Mouse (Mus musculus) lung, postnatal 0 days (tissue): ENCODE data around the gene Sat2. TPM values are rescaled to one million over a fixed set of nuclear protein-coding genes. Genes with fewer than 3 reads are reported as not detected.

ENCODE experiments used
- ATAC-seq: fragments of 200-750 bp; cut with Nextera tagmentation; 2 replicates; pipeline ENCODE4 v1.8.0; 2017; ENCODE audit warnings: moderate library complexity
- DNase-seq: peaks from one replicate; pipeline ENCODE4 v3.0.0-alpha.2; 2016; ENCODE audit warnings: low spot score
- H3K27ac ChIP-seq: fragments of 300-500 bp; sonication (generic); 2 replicates; pipeline ENCODE4 v1.5.1; 2014; ENCODE audit warnings: antibody characterized with exemption, mild to moderate bottlenecking, low read length, mixed read lengths
- H3K27me3 ChIP-seq: fragments of 300-500 bp; sonication (generic); replicated peaks from 2 replicates; pipeline ENCODE4 v1.6.1; 2014; ENCODE audit warnings: low read length, mixed read lengths; ENCODE audit not compliant: insufficient read depth
- H3K36me3 ChIP-seq: fragments of 300-500 bp; sonication (generic); 2 replicates; pipeline ENCODE4 v1.6.1; 2014; ENCODE audit warnings: low read length, mixed read lengths; ENCODE audit not compliant: insufficient read depth
- H3K4me1 ChIP-seq: fragments of 300-500 bp; sonication (generic); 2 replicates; pipeline ENCODE4 v1.6.1; 2014; ENCODE audit warnings: antibody characterized with exemption, low read depth, low read length, mixed read lengths; ENCODE audit not compliant: insufficient read depth
- H3K4me2 ChIP-seq: fragments of 300-500 bp; sonication (generic); replicated peaks from 2 replicates; pipeline ENCODE4 v1.6.1; 2014; ENCODE audit warnings: low read depth, mild to moderate bottlenecking, low read length, moderate library complexity, mixed read lengths
- H3K4me3 ChIP-seq: fragments of 300-500 bp; sonication (generic); 2 replicates; pipeline ENCODE4 v1.5.1; 2014; ENCODE audit warnings: low read depth, low read length
- H3K9ac ChIP-seq: fragments of 300-500 bp; sonication (generic); replicated peaks from 2 replicates; pipeline ENCODE4 v1.6.1; 2014; ENCODE audit warnings: low read depth, mild to moderate bottlenecking
- H3K9me3 ChIP-seq: fragments of 300-500 bp; sonication (generic); 2 replicates; pipeline ENCODE4 v1.6.1; 2016; ENCODE audit warnings: low read length, mixed read lengths
- CTCF ChIP-seq: IDR thresholded peaks from 2 replicates; pipeline ENCODE4 v1.5.1; 2016; ENCODE audit warnings: antibody characterized with exemption, mild to moderate bottlenecking
- EP300 ChIP-seq: IDR thresholded peaks from 2 replicates; pipeline ENCODE4 v1.6.1; 2016; ENCODE audit warnings: antibody characterized with exemption, mild to moderate bottlenecking, control low read depth
- WGBS: fragments of 180-500 bp; shearing (Covaris S2); extraction: QIAGEN DNeasy Blood & Tissue Kit; methylation state at CpG from one replicate; pipeline ENCODE4 v1.1.7; 2014; 5-methylcytosine and 5-hydroxymethylcytosine counted together
- polyA plus RNA-seq: library from polyadenylated mRNA; unstranded; fragments of >200 nt; fragmentation: Nextera tagmentation; extraction: Ambion mirVana; gene quantifications from 2 replicates; pipeline ENCODE4 v1.2.1, GENCODE M21; 2015

The Sat2 gene
- polyA plus RNA-seq, 1 experiment from 2014 or later, result 16.3 TPM

DNA sequence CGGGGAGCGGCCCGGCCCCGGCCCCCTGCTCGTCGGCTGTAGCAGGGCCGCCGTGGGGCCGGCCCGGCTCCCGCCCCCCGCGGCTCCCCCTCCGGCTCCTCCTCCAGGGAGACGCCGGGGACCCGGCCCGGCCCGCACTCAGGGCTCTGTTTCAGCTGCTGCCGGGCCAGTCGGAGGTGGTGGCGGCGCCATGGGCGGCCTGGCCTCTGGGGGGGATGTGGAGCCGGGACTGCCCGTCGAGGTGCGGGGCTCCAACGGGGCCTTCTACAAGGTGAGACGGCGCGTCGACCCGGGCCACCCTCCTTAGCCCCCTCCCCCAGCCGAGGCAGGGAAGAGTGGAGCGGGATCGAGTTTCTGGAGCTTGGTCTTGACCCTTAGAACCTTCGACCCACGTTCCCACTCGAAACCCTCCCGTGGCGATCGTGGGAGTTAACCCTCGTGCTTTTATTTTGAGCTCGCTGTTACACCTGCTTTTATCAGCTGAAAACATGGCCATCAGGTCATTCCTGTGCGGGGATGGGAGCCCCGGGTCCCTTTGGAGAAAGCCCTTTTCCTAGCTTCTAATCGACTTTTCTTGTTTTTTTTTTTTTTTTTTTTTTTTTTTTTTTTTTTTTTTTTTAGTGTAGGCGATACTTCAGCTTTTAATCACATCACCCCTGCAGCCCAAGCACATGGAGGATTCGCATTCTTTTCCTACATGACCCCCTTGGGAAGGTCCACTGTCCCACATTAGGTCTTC lies 11.5 kb downstream of the Sat2 start:
- no peak for TF ChIP-seq EP300
- no peak; the same call in 1 of the 2 replicates for TF ChIP-seq CTCF
- Histone ChIP-seq H3K9me3 (no peaks in the 10 kb centered on the region), H3K4me3 (peak overlapping the region; percentile 77), H3K36me3 (no peaks in the 10 kb centered on the region), H3K27ac (peak overlapping the region; percentile 96), H3K27me3 (no peaks in the 10 kb centered on the region), H3K4me1 (no peaks in the 10 kb centered on the region; the same call in 1 of the 2 replicates), H3K4me2 (peak overlapping the region; percentile 85), H3K9ac (peak overlapping the region; percentile 88)
- ATAC-seq, result peak; percentile 73
- DNase-seq, result peak; percentile 74
- 2% methylated on average over 39 of the region's 50 CpGs for WGBS

DNA sequence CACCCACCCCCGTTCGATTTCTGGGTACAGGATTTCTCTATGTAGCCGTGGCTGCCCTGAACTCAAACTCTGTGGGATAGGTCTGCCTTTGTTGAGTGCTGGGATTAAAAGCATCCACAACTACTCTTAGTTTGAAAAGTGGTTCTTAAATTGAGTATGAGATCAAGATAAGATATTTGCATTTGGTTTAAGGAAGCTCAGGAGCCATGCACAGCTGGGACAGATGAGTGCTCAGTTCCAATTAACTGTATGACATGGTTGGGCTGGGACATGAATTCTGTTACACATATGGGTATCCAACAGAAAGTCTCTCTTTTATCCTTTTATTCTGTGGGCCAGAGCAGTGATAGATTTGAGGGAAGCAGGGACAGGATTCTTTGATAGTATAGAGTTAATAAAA lies 13.6 kb downstream of the Sat2 start:
- WGBS, result 49% methylated on average over 3 of the region's 3 CpGs
- TF ChIP-seq EP300 (no peak), CTCF (no peak)
- H3K9me3 ChIP-seq, result no peaks in the 10 kb centered on the region
- no peak overlapping the region for H3K27ac ChIP-seq
- DNase-seq (no peak), ATAC-seq (no peak)
- H3K27me3 ChIP-seq, result no peaks in the 10 kb centered on the region
- H3K4me2 ChIP-seq, result no peak overlapping the region
- H3K36me3 ChIP-seq, result no peaks in the 10 kb centered on the region
- no peaks in the 10 kb centered on the region; the same call in 1 of the 2 replicates for H3K4me1 ChIP-seq
- no peak overlapping the region for H3K9ac ChIP-seq
- no peak overlapping the region for H3K4me3 ChIP-seq

DNA sequence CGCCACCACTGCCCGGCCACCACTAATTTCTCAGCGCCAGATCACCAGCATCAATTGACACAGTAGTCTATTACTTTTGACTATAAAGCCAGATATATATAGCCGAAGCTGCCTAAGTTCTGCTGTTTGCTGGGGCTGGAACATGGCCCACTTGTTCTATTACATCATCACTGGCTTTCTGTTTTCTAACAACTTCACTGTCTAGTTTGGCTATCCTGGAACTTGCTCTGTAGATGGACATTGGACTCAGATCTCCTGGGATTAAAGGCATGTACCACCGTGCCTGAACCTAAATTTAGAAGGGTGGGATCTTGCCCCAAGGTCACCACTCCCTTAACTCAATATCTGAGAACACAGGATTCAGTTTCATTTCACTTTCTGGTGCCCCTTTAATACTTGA lies 24.0 kb downstream of the Sat2 start:
- 85% methylated on average over 5 of the region's 5 CpGs for WGBS
- no peak overlapping the region for H3K4me3 ChIP-seq
- no peak for ATAC-seq
- H3K4me1 ChIP-seq, result no peaks in the 10 kb centered on the region
- no peak overlapping the region for H3K4me2 ChIP-seq
- H3K9me3 ChIP-seq, result no peaks in the 10 kb centered on the region
- peaks cover 45% of the 10 kb centered on the region for H3K36me3 ChIP-seq
- no peak overlapping the region for H3K27ac ChIP-seq
- no peak overlapping the region for H3K9ac ChIP-seq
- no peaks in the 10 kb centered on the region for H3K27me3 ChIP-seq
- TF ChIP-seq CTCF (no peak), EP300 (no peak)
- DNase-seq, result no peak

DNA sequence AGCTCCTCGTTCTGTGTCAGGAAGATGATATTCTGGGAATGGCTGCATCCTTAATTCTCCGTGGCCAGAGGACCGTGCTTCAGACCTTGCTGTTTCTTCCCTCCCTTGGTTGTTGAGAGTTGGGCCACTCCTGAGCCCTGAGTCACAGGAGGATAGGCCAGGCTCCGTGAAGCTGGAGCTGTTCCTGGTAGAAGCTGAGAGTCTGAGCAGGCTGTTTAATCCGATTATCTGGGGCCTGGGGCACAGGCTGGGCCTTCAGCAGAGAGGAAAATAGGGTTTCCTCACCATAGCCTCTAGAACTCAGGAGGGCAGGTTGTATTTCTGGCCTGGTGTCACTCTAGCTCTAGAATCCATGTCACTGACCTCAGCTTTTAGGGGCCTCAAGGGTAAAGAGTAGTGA lies 31.6 kb downstream of the Sat2 start:
- Histone ChIP-seq H3K36me3 (peaks cover 34% of the 10 kb centered on the region), H3K9ac (no peak overlapping the region), H3K27ac (no peak overlapping the region)

DNA sequence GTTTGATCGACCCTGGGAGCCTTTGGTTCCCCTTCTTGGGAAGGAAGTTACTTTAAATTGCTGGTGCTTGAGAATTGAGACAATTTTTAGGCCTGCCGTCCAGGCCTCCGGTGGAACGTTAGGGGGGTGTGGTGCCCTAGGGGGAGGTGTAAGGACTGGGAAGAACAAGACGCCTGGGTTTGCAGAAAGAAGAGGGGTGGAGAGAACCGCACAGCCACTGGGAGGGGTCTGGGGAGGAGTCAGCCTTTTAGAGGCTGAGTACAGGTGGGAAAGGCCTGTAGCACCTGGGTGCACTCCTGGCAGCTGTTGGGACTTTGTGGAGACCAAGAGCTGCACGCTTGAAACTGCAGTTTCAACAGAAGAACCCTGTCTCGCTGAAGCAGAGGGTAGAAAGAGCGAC lies 32.9 kb downstream of the Sat2 start:
- no peaks in the 10 kb centered on the region for H3K4me1 ChIP-seq
- 40% methylated on average over 9 of the region's 9 CpGs for WGBS
- H3K27me3 ChIP-seq, result no peaks in the 10 kb centered on the region
- H3K27ac ChIP-seq, result peak overlapping the region; percentile 51; the same call in 1 of the 2 replicates
- peak; percentile 34 for ATAC-seq
- no peaks in the 10 kb centered on the region for H3K9me3 ChIP-seq
- H3K4me3 ChIP-seq, result no peak overlapping the region
- no peak for TF ChIP-seq EP300
- TF ChIP-seq CTCF, result no peak
- peak; percentile 29 for DNase-seq
- no peak overlapping the region for H3K9ac ChIP-seq
- peaks cover 36% of the 10 kb centered on the region for H3K36me3 ChIP-seq
- H3K4me2 ChIP-seq, result 0 out of 2 replicates have a peak overlapping the region, but pooled peaks have one; percentile 11

More for the DNA sequence above, 31.6 kb downstream of the Sat2 start:
- no peak for TF ChIP-seq EP300
- no peak for TF ChIP-seq CTCF
- no peak overlapping the region for H3K4me2 ChIP-seq
- ATAC-seq (no peak), DNase-seq (no peak)
- H3K27me3 ChIP-seq, result no peaks in the 10 kb centered on the region
- H3K9me3 ChIP-seq, result no peaks in the 10 kb centered on the region
- H3K4me3 ChIP-seq, result no peak overlapping the region
- no peaks in the 10 kb centered on the region for H3K4me1 ChIP-seq
- 65% methylated on average over 5 of the region's 5 CpGs for WGBS

DNA sequence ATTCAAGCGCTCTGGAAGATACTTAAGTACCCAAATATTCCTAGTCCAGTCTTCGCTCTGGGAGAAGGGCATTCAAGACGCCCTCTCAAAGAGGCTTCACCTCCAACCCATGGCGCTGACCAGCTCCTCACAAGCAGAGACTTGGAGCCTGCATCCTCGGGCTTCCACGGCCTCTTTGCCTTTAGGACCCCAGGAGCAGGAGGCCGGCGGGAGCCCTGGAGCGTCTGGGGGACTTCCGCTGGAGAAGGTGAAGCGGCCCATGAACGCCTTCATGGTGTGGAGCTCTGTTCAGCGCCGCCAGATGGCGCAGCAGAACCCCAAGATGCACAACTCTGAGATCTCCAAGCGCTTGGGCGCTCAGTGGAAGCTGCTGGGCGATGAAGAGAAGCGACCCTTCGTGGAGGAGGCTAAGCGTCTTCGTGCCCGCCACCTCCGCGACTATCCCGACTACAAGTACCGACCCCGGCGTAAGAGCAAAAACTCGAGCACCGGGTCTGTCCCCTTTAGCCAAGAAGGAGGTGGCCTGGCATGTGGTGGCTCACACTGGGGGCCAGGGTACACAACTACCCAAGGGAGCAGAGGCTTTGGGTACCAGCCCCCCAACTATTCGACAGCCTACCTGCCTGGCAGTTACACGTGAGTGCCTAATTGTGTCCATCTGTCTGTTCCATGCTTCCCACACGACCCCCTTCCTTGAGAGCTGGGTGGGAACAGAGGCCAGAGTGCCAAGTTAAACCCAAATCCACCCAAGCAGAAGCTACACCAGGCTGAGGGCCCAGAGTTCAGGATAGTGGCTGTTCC lies 33.6 kb downstream of the Sat2 start, which contains the start of gene Sox15:
Gene Sox15 (plus strand): TSS at position 51 of the 801 bp plus-strand sequence.
- DNase-seq (peak; percentile 81), ATAC-seq (peak; percentile 74)
- Histone ChIP-seq H3K9me3 (no peaks in the 10 kb centered on the region), H3K9ac (no peak within 1 kb of the TSS), H3K4me2 (0 out of 2 replicates have a peak within 1 kb of the TSS, but pooled peaks have one; percentile 11), H3K4me3 (no peak within 1 kb of the TSS), H3K4me1 (no peaks in the 10 kb centered on the region), H3K36me3 (peaks cover 31% of the 10 kb centered on the region), H3K27ac (peak within 1 kb of the TSS; percentile 51; the same call in 1 of the 2 replicates), H3K27me3 (no peaks in the 10 kb centered on the region)
- WGBS, result 25% methylated on average over 34 of the region's 34 CpGs
- TF ChIP-seq EP300 (no peak), CTCF (peak; percentile 83)
